Mouse (Mus musculus) liver, postnatal 0 days (tissue): ENCODE data around the gene Gsx2.

Experiments used
- CTCF ChIP-seq: sonication (generic); IDR thresholded peaks from 2 replicates; pipeline ENCODE4 v1.5.1; 2016; ENCODE audit warnings: antibody characterized with exemption, low read depth
- EP300 ChIP-seq: IDR thresholded peaks from 2 replicates; pipeline ENCODE4 v1.6.1; 2016; ENCODE audit warnings: antibody characterized with exemption, low read depth, mild to moderate bottlenecking

GRCm38 (mm10) chr5:75066715-75067114 lies 8.7 kb upstream of the Gsx2 start:
- TF ChIP-seq EP300 (no peak), CTCF (no peak)
